In genomic region chr7:81398957-81399356, GRCm38 (mm10) we compare ENCODE assay signal across 10 mouse cellular contexts. TPM values are rescaled to one million over a fixed set of nuclear protein-coding genes. Genes with fewer than 3 reads are reported as not detected.
DNase-seq lines count a peak whose midpoint lies in the region; ATAC-seq lines count a peak whose summit lies in the region.
"Had no signal": no experiment of that assay in that cellular context is flagged by ENCODE, and none has a peak within 500 bp of the region (broad histone marks: within the 10 kb centered on the region; RNA-seq: fewer than 3 reads in every experiment).

No protein-coding gene starts in this region.

- H3K36me3 ChIP-seq in kidney, embryonic 16.5 days (ENCODE audit: insufficient read depth, low read length) = no peaks in the 10 kb centered on the region
- H3K36me3 ChIP-seq: midbrain, embryonic 12.5 days had no signal

- H3K27me3 ChIP-seq in kidney, embryonic 16.5 days (ENCODE audit: insufficient read depth, low read length) = no peaks in the 10 kb centered on the region
- H3K27me3 ChIP-seq: midbrain, embryonic 12.5 days had no signal

- H3K4me2 ChIP-seq in kidney, embryonic 16.5 days (replicated peaks; ENCODE audit: low read depth, low read length) = no peak overlapping the region
- H3K4me2 ChIP-seq: midbrain, embryonic 12.5 days had no signal

- 42% methylated on average over 2 of the region's 2 CpGs for WGBS in kidney, embryonic 16.5 days

- peak; percentile 8 to 9 for DNase-seq in cerebellum, adult 18-20 months
- DNase-seq in cerebellum, adult 11 months = no peak
- DNase-seq in kidney, postnatal 10 days = peak; percentile 25
- peak; percentile 50 for DNase-seq in 3T3-L1 (ENCODE audit: low read depth, low spot score)
- DNase-seq in c-Kit-positive CD71-negative TER-119-negative erythroid progenitor cells, embryonic 14.5 days (ENCODE audit: low read depth) = peak; percentile 2
- no peak for DNase-seq in testis, postnatal 10 days (ENCODE audit: low spot score)
- DNase-seq in thymus, postnatal 36 days = no peak
- DNase-seq: layer of hippocampus, adult 9-11 months had no signal

- no peaks in the 10 kb centered on the region for H3K4me1 ChIP-seq in kidney, embryonic 16.5 days (ENCODE audit: insufficient read depth, low read length)
- H3K4me1 ChIP-seq: midbrain, embryonic 12.5 days had no signal

- H3K9ac ChIP-seq in kidney, embryonic 16.5 days (replicated peaks; ENCODE audit: low read length) = no peak overlapping the region
- H3K9ac ChIP-seq: midbrain, embryonic 12.5 days had no signal

- no peak overlapping the region for H3K27ac ChIP-seq in kidney, embryonic 16.5 days (ENCODE audit: low read length)
- H3K27ac ChIP-seq: midbrain, embryonic 12.5 days had no signal

- no peaks in the 10 kb centered on the region for H3K9me3 ChIP-seq in kidney, embryonic 16.5 days (ENCODE audit: low read length)
- H3K9me3 ChIP-seq: midbrain, embryonic 12.5 days had no signal

- no peak overlapping the region for H3K4me3 ChIP-seq in kidney, embryonic 16.5 days (ENCODE audit: low read length)
- H3K4me3 ChIP-seq: midbrain, embryonic 12.5 days had no signal

- ATAC-seq in kidney, embryonic 16.5 days (ENCODE audit: low FRiP score, low TSS enrichment) = no peak

RNA-seq across cellular contexts. Expression of gene Rps17, which starts 53.9 kb away (rescaled TPM):
- polyA plus RNA-seq in kidney, embryonic 16.5 days (2015; fragmentation: Nextera tagmentation; extraction: Ambion mirVana) = 1,196 and 1,210 TPM in 2 replicates

RNA-seq across cellular contexts. Expression of gene Cpeb1, which starts 56.3 kb away (rescaled TPM):
- 0.76 and 0.85 TPM in 2 replicates for polyA plus RNA-seq in kidney, embryonic 16.5 days (2015; fragmentation: Nextera tagmentation; extraction: Ambion mirVana)

Comparison
In these comparisons a context has a peak if more than half of its experiments do, and no peak if none do; other contexts are left out.
1. DNase-seq: peak in cerebellum, adult 18-20 months (2 of 2), kidney, postnatal 10 days (single experiment), 3T3-L1 (single experiment) and c-Kit-positive CD71-negative TER-119-negative erythroid progenitor cells, embryonic 14.5 days (single experiment); none in cerebellum, adult 11 months (single experiment), testis, postnatal 10 days (single experiment) and thymus, postnatal 36 days (0 of 2).